Mouse (Mus musculus) limb, embryonic 15.5 days (tissue): ENCODE data around the gene Guca1b. TPM values are rescaled to one million over a fixed set of nuclear protein-coding genes. Genes with fewer than 3 reads are reported as not detected.

Source experiments
- ATAC-seq: fragments of 200-750 bp; cut with Nextera tagmentation; 2 replicates; pipeline ENCODE4 v1.8.0; 2017; ENCODE audit warnings: low read depth, moderate TSS enrichment; ENCODE audit not compliant: insufficient number of reproducible peaks, low FRiP score, low TSS enrichment
- H3K27ac ChIP-seq: fragments of 300-500 bp; sonication (generic); 2 replicates; pipeline ENCODE4 v1.5.1; 2015; ENCODE audit warnings: moderate library complexity, mild to moderate bottlenecking, inconsistent platforms
- H3K27me3 ChIP-seq: fragments of 300-500 bp; sonication (generic); 2 replicates; pipeline ENCODE4 v1.6.1; 2015; ENCODE audit warnings: inconsistent platforms
- H3K36me3 ChIP-seq: fragments of 300-500 bp; sonication (generic); 2 replicates; pipeline ENCODE4 v1.6.1; 2015; ENCODE audit warnings: inconsistent platforms
- H3K4me1 ChIP-seq: fragments of 300-500 bp; sonication (generic); 2 replicates; pipeline ENCODE4 v1.6.1; 2015; ENCODE audit warnings: inconsistent platforms
- H3K4me2 ChIP-seq: fragments of 300-500 bp; sonication (generic); 2 replicates; pipeline ENCODE4 v1.6.1; 2015; ENCODE audit warnings: mild to moderate bottlenecking, inconsistent platforms
- H3K4me3 ChIP-seq: fragments of 300-500 bp; sonication (generic); 2 replicates; pipeline ENCODE4 v1.5.1; 2015; ENCODE audit warnings: mild to moderate bottlenecking, inconsistent platforms
- H3K9ac ChIP-seq: fragments of 300-500 bp; sonication (generic); 2 replicates; pipeline ENCODE4 v1.6.1; 2015; ENCODE audit warnings: inconsistent platforms
- H3K9me3 ChIP-seq: fragments of 300-500 bp; sonication (generic); 2 replicates; pipeline ENCODE4 v1.6.1; 2016; ENCODE audit warnings: inconsistent platforms
- WGBS: fragments of 180-500 bp; shearing (Covaris S2); methylation state at CpG from one replicate; pipeline ENCODE4 v1.1.7; 2015; 5-methylcytosine and 5-hydroxymethylcytosine counted together
- polyA plus RNA-seq: library from polyadenylated mRNA; unstranded; fragments of >200 nt; fragmentation: Nextera tagmentation; extraction: Ambion mirVana; gene quantifications from 2 replicates; pipeline ENCODE4 v1.2.1, GENCODE M21; 2015

Gene Guca1b
- polyA plus RNA-seq, 1 experiment from 2014 or later, result 0.69 TPM

GRCm38 (mm10) chr17:47441296-47442051 is 56.3 kb downstream of the Guca1b start:
- Histone ChIP-seq H3K9ac (no peak overlapping the region), H3K4me3 (no peak overlapping the region), H3K4me1 (peaks cover 19% of the 10 kb centered on the region), H3K27ac (no peak overlapping the region), H3K4me2 (no peak overlapping the region), H3K9me3 (no peaks in the 10 kb centered on the region), H3K27me3 (peaks cover 34% of the 10 kb centered on the region), H3K36me3 (no peaks in the 10 kb centered on the region)
- WGBS, result 48% methylated on average over 19 of the region's 19 CpGs
- ATAC-seq, result no peak

- Histone ChIP-seq H3K9ac (no peak overlapping the region), H3K36me3 (no peaks in the 10 kb centered on the region), H3K4me2 (no peak overlapping the region), H3K4me3 (no peak overlapping the region), H3K27ac (no peak overlapping the region), H3K27me3 (peaks cover 26% of the 10 kb centered on the region), H3K9me3 (no peaks in the 10 kb centered on the region), H3K4me1 (peaks cover 12% of the 10 kb centered on the region)
- WGBS, result 77% methylated on average over 3 of the region's 3 CpGs
- no peak for ATAC-seq
Measured at GRCm38 (mm10) chr17:47442271-47442670, 57.1 kb downstream of the Guca1b start.

Other genes with a start within 250 kb of the Guca1b start
- gene Mrps10, start 16.5 kb upstream of the Guca1b start, polyA plus RNA-seq, result 67.3 and 76.2 TPM in 2 replicates
- 5.9 and 6.2 TPM in 2 replicates for gene Guca1a, start 15.2 kb downstream of the Guca1b start, polyA plus RNA-seq
- gene AI661453, start 51.2 kb downstream of the Guca1b start, polyA plus RNA-seq, result 3.9 and 5.1 TPM in 2 replicates
- 0.17 and 0.19 TPM in 2 replicates for gene 1700001C19Rik, start 52.0 kb downstream of the Guca1b start, polyA plus RNA-seq
- gene Taf8, start 116.9 kb downstream of the Guca1b start, polyA plus RNA-seq, result 28.2 and 28.9 TPM in 2 replicates
- 499 and 569 TPM in 2 replicates for gene Ccnd3, start 119.7 kb downstream of the Guca1b start, polyA plus RNA-seq
- 24.1 and 26.3 TPM in 2 replicates for gene Bysl, start 226.1 kb downstream of the Guca1b start, polyA plus RNA-seq
- 48.9 and 53.2 TPM in 2 replicates for gene Med20, start 226.2 kb downstream of the Guca1b start, polyA plus RNA-seq
- 0.99 and 2.4 TPM in 2 replicates for gene Gm20517, start 226.2 kb downstream of the Guca1b start, polyA plus RNA-seq
- 3.0 and 4.0 TPM in 2 replicates for gene Usp49, start 245.3 kb downstream of the Guca1b start, polyA plus RNA-seq